Mouse (Mus musculus): Measurements from ENCODE around the gene Saa1. TPM values are rescaled to one million over a fixed set of nuclear protein-coding genes. Genes with fewer than 3 reads are reported as not detected.
A peak's percentile ranks its signal among the peaks of the same experiment; 100 is the strongest.

Saa1 gene
- total and polyA plus RNA-seq, 3 experiments: not detected

DNA sequence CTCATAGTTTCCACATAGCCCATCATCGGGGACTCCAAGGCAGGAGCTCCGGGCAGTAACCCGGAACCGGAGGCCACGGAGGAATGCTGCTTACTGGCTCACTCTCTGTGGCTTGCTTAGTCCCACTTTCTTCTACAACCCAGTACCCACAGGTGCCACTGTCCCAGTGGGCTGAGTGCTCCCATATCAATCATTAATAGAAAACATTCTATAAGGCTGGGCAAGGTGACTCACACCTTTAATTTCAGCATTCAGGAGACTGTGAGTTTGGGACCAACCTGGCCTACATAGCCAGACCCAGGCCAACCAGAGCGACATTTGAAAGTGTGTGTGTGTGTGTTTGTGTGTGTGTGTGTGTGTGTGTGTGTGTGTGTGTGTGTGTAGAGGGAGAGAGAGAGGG lies 19.4 kb downstream of the Saa1 start:
- Histone ChIP-seq H3K27me3 (ENCODE audit: control insufficient read depth, insufficient read depth, low read length) (no peaks in the 10 kb centered on the region), H3K27ac (no peak overlapping the region), H3K4me1 (ENCODE audit: control insufficient read depth, insufficient read depth, low read length) (no peaks in the 10 kb centered on the region), H3K79me2 (replicated peaks; ENCODE audit: control insufficient read depth, insufficient read depth, low read length) (no peaks in the 10 kb centered on the region), H3K4me3 (no peak overlapping the region), H3K9ac (ENCODE audit: low read depth, low read length) (no peak overlapping the region), H3K36me3 (ENCODE audit: control insufficient read depth, insufficient read depth, low read length) (no peaks in the 10 kb centered on the region)
- WGBS: 83% methylated on average over 6 of the region's 6 CpGs
- no peak for TF ChIP-seq POLR2A (IDR thresholded peaks at IDR 0.05; ENCODE audit: insufficient read depth, low read depth, low read length)
- no peak for TF ChIP-seq CTCF (IDR thresholded peaks at IDR 0.05)
- TF ChIP-seq EP300 (IDR thresholded peaks at IDR 0.05; ENCODE audit: insufficient read depth, low read depth, low read length): no peak
- intact Hi-C loops (cut with DNase I): no loop called here
- no peak for DNase-seq

DNA sequence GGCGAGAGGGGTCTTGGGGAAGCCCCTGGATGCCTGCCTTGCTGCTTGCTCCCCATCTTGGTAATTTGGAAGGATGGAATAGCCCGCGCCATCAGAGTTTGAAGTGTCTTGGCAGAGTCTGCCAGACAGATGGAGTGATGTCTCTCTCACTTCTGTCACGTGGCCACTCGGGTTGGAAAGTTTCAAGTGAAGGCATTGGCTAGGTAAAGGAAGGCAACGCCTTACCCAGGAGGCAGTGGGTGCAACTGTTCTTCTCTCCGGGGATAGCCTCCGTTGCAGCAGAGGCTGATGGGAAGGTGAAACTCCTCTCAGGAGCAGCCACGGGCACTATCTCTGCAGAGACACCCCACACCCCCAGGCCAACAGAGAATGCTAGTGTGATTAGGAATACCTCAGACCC lies 22.3 kb downstream of the Saa1 start:
- Histone ChIP-seq H3K36me3 (ENCODE audit: control insufficient read depth, insufficient read depth, low read length) (no peaks in the 10 kb centered on the region), H3K27me3 (ENCODE audit: control insufficient read depth, insufficient read depth, low read length) (no peaks in the 10 kb centered on the region), H3K4me1 (ENCODE audit: control insufficient read depth, insufficient read depth, low read length) (no peaks in the 10 kb centered on the region; the same call in 1 of the 2 replicates), H3K9ac (ENCODE audit: low read depth, low read length) (no peak overlapping the region), H3K79me2 (replicated peaks; ENCODE audit: control insufficient read depth, insufficient read depth, low read length) (no peaks in the 10 kb centered on the region), H3K4me3 (no peak overlapping the region), H3K27ac (no peak overlapping the region)
- no peak for TF ChIP-seq POLR2A (IDR thresholded peaks at IDR 0.05; ENCODE audit: insufficient read depth, low read depth, low read length)
- intact Hi-C loops (cut with DNase I): no loop called here
- 58% methylated on average over 9 of the region's 9 CpGs for WGBS
- no peak for DNase-seq

- Histone ChIP-seq H3K4me3 (no peak overlapping the region), H3K4me1 (ENCODE audit: control insufficient read depth, insufficient read depth, low read length) (no peaks in the 10 kb centered on the region; the same call in 1 of the 2 replicates), H3K27ac (no peak overlapping the region), H3K36me3 (ENCODE audit: control insufficient read depth, insufficient read depth, low read length) (no peaks in the 10 kb centered on the region), H3K9ac (ENCODE audit: low read depth, low read length) (no peak overlapping the region), H3K27me3 (ENCODE audit: control insufficient read depth, insufficient read depth, low read length) (no peaks in the 10 kb centered on the region), H3K79me2 (replicated peaks; ENCODE audit: control insufficient read depth, insufficient read depth, low read length) (no peaks in the 10 kb centered on the region)
- peak in 1 of 2 experiments; percentile 55 for DNase-seq
- no peak for TF ChIP-seq CTCF (IDR thresholded peaks at IDR 0.05)
- TF ChIP-seq EP300 (IDR thresholded peaks at IDR 0.05; ENCODE audit: insufficient read depth, low read depth, low read length): 0 out of 2 replicates have a peak, but pooled peaks have one; percentile 10
- intact Hi-C loops (cut with DNase I): loop anchor here (10.0 kb wide), 2 partner anchors 195 to 325 kb away; partner anchors contain the start of genes Kcnc1 and Tsg101
- WGBS: 65% methylated on average over 7 of the region's 7 CpGs
These were observed 23.3 kb downstream of the Saa1 start for GRCm38 (mm10) chr7:46719526-46719925.

DNA sequence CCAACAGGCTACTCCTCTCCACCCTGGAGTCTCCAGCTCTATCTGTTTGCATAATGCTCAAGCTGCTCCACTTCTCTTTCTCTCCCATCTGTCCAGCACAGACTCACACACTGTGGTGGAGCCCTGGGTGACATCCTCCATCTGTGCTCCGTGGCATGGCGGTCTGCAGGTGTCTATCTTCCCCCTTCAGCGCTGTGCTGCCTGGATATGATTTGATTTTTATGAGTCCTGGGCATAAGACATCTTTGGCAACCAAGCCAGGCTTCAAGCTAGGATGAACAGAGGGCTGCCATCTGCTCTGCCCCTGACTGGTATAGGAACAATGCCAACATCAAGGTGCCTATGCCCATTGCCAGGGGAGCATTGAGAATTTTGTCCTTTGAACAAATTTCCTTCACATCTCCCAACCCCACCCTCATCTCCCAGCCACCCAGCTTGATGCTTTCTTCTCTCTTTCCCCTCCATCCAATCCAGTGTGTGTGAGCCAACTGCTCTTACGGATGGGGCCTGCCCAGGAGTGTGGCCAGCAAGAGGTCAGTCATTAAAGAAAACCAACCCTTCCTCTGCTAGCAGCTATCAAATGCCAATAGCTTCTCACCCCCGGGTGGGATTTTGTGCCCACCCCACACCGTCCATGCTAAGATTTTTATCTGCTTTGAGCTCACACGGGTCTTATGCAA lies 24.0 kb downstream of the Saa1 start:
- 78% methylated on average over 7 of the region's 7 CpGs for WGBS
- Histone ChIP-seq H3K4me1 (ENCODE audit: control insufficient read depth, insufficient read depth, low read length) (no peaks in the 10 kb centered on the region; the same call in 1 of the 2 replicates), H3K27ac (no peak overlapping the region), H3K79me2 (replicated peaks; ENCODE audit: control insufficient read depth, insufficient read depth, low read length) (no peaks in the 10 kb centered on the region), H3K36me3 (ENCODE audit: control insufficient read depth, insufficient read depth, low read length) (no peaks in the 10 kb centered on the region), H3K27me3 (ENCODE audit: control insufficient read depth, insufficient read depth, low read length) (no peaks in the 10 kb centered on the region), H3K9ac (ENCODE audit: low read depth, low read length) (no peak overlapping the region), H3K4me3 (no peak overlapping the region)
- TF ChIP-seq POLR2A (IDR thresholded peaks at IDR 0.05; ENCODE audit: insufficient read depth, low read depth, low read length) (no peak), EP300 (IDR thresholded peaks at IDR 0.05; ENCODE audit: insufficient read depth, low read depth, low read length) (no peak), CTCF (IDR thresholded peaks at IDR 0.05) (no peak)
- intact Hi-C loops (cut with DNase I): loop anchor here (10.0 kb wide), 2 partner anchors 196 to 324 kb away; partner anchors contain the start of genes Kcnc1 and Tsg101
- DNase-seq: no peak

DNA sequence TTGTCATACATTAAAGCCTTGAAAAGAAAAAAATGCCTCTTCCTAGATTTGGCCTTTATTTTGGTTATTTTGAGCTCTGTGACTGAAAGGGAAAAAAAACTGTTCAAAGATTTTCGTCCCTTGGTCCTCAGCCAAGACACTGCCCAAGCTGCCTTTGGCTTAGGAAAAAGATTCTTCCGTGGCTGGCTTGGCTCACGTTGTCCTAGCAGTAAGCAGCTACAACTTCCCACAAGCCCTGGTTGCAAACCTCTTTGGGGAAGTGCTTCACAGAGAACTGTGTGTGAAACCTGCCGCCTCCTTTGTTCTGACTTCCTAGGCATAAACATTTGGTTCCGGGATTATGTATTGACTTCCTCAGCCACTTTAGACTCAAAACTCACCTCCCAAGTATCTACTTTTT lies 25.9 kb downstream of the Saa1 start:
- DNase-seq: peak; percentile 16 to 32
- H3K9ac ChIP-seq (ENCODE audit: low read depth, low read length): no peak overlapping the region
- intact Hi-C loops (cut with DNase I): loop anchor here (10.0 kb wide), 2 partner anchors 198 to 322 kb away; partner anchors contain the start of genes Kcnc1 and Tsg101
- no peaks in the 10 kb centered on the region; the same call in 1 of the 2 replicates for H3K4me1 ChIP-seq (ENCODE audit: control insufficient read depth, insufficient read depth, low read length)
- no peak overlapping the region for H3K4me3 ChIP-seq
- no peaks in the 10 kb centered on the region for H3K79me2 ChIP-seq (replicated peaks; ENCODE audit: control insufficient read depth, insufficient read depth, low read length)
- H3K27ac ChIP-seq: no peak overlapping the region
- no peaks in the 10 kb centered on the region; the same call in 1 of the 2 replicates for H3K27me3 ChIP-seq (ENCODE audit: control insufficient read depth, insufficient read depth, low read length)
- no peaks in the 10 kb centered on the region for H3K36me3 ChIP-seq (ENCODE audit: control insufficient read depth, insufficient read depth, low read length)
- WGBS: 19% methylated on average over 5 of the region's 5 CpGs
- TF ChIP-seq CTCF (IDR thresholded peaks at IDR 0.05) (no peak), POLR2A (IDR thresholded peaks at IDR 0.05; ENCODE audit: insufficient read depth, low read depth, low read length) (no peak), EP300 (IDR thresholded peaks at IDR 0.05; ENCODE audit: insufficient read depth, low read depth, low read length) (no peak)

- Histone ChIP-seq H3K36me3 (ENCODE audit: control insufficient read depth, insufficient read depth, low read length) (no peaks in the 10 kb centered on the region), H3K27ac (no peak within 1 kb of the TSS), H3K79me2 (replicated peaks; ENCODE audit: control insufficient read depth, insufficient read depth, low read length) (no peaks in the 10 kb centered on the region), H3K4me3 (no peak within 1 kb of the TSS), H3K9ac (ENCODE audit: low read depth, low read length) (no peak within 1 kb of the TSS), H3K4me1 (ENCODE audit: control insufficient read depth, insufficient read depth, low read length) (no peaks in the 10 kb centered on the region; the same call in 1 of the 2 replicates), H3K27me3 (ENCODE audit: control insufficient read depth, insufficient read depth, low read length) (no peaks in the 10 kb centered on the region; the same call in 1 of the 2 replicates)
- no peak for DNase-seq
- 83% methylated on average over 5 of the region's 5 CpGs for WGBS
- intact Hi-C loops (cut with DNase I): loop anchor here (10.0 kb wide), 2 partner anchors 199 to 321 kb away; partner anchors contain the start of genes Kcnc1 and Tsg101
- TF ChIP-seq CTCF (IDR thresholded peaks at IDR 0.05) (no peak), EP300 (IDR thresholded peaks at IDR 0.05; ENCODE audit: insufficient read depth, low read depth, low read length) (no peak), POLR2A (IDR thresholded peaks at IDR 0.05; ENCODE audit: insufficient read depth, low read depth, low read length) (no peak)
These were observed 27.2 kb downstream of the Saa1 start, which contains the start of gene Saa3 for GRCm38 (mm10) chr7:46715600-46715999. Gene Saa3 (minus strand): TSS chr7:46715700.

Measured in heart, adult 2 months (tissue).